Mouse (Mus musculus): ENCODE results near the gene Arl15. TPM values are rescaled to one million over a fixed set of nuclear protein-coding genes. Genes with fewer than 3 reads are reported as not detected.

Gene Arl15
- polyA plus RNA-seq (2014; fragmentation: Nextera tagmentation; extraction: Ambion mirVana), result 8.6 and 9.9 TPM in 2 replicates

GRCm38 (mm10) chr13:113794039-113794704 lies at the start of gene Arl15:
Gene Arl15, plus strand, starts transcription at chr13:113794505.
- Histone ChIP-seq H3K27ac (ENCODE audit: low read depth) (peak within 1 kb of the TSS; percentile 88), H3K9me3 (ENCODE audit: control insufficient read depth, low read length) (no peaks in the 10 kb centered on the region), H3K36me3 (ENCODE audit: control insufficient read depth, insufficient read depth, low read length) (no peaks in the 10 kb centered on the region), H3K4me1 (replicated peaks; ENCODE audit: control insufficient read depth, insufficient read depth, low read length) (peaks cover 13% of the 10 kb centered on the region; the same call in 1 of the 2 replicates), H3K27me3 (replicated peaks; ENCODE audit: control insufficient read depth, insufficient read depth, low read length) (no peaks in the 10 kb centered on the region), H3K9ac (ENCODE audit: low read length) (peak within 1 kb of the TSS; percentile 92), H3K4me2 (ENCODE audit: low read length) (peak within 1 kb of the TSS; percentile 78), H3K4me3 (ENCODE audit: low read depth, low read length) (peak within 1 kb of the TSS; percentile 87)
- under 1% methylated on average over 39 of the region's 49 CpGs for whole genome bisulfite sequencing
- ATAC-seq (replicated peaks; ENCODE audit: low FRiP score, low TSS enrichment, low read depth) (peak; percentile 99), DNase-seq (ENCODE audit: low spot score) (peak; percentile 99)

GRCm38 (mm10) chr13:113745301-113745700 lies 49.0 kb upstream of the Arl15 start:
- DNase-seq (ENCODE audit: low spot score), result no peak
- ATAC-seq (replicated peaks; ENCODE audit: low FRiP score, low TSS enrichment, low read depth), result no peak
- Histone ChIP-seq H3K9me3 (ENCODE audit: control insufficient read depth, low read length) (no peaks in the 10 kb centered on the region), H3K9ac (ENCODE audit: low read length) (no peak overlapping the region), H3K4me1 (replicated peaks; ENCODE audit: control insufficient read depth, insufficient read depth, low read length) (no peaks in the 10 kb centered on the region), H3K27ac (ENCODE audit: low read depth) (no peak overlapping the region), H3K36me3 (ENCODE audit: control insufficient read depth, insufficient read depth, low read length) (no peaks in the 10 kb centered on the region), H3K27me3 (replicated peaks; ENCODE audit: control insufficient read depth, insufficient read depth, low read length) (no peaks in the 10 kb centered on the region), H3K4me3 (ENCODE audit: low read depth, low read length) (no peak overlapping the region), H3K4me2 (ENCODE audit: low read length) (no peak overlapping the region)
- 55% methylated on average over 2 of the region's 2 CpGs for WGBS

- Histone ChIP-seq H3K4me3 (ENCODE audit: low read depth, low read length) (no peak overlapping the region), H3K4me2 (ENCODE audit: low read length) (no peak overlapping the region), H3K36me3 (ENCODE audit: control insufficient read depth, insufficient read depth, low read length) (no peaks in the 10 kb centered on the region), H3K27ac (ENCODE audit: low read depth) (no peak overlapping the region), H3K9ac (ENCODE audit: low read length) (no peak overlapping the region), H3K9me3 (ENCODE audit: control insufficient read depth, low read length) (no peaks in the 10 kb centered on the region), H3K4me1 (replicated peaks; ENCODE audit: control insufficient read depth, insufficient read depth, low read length) (no peaks in the 10 kb centered on the region), H3K27me3 (replicated peaks; ENCODE audit: control insufficient read depth, insufficient read depth, low read length) (no peaks in the 10 kb centered on the region)
- ATAC-seq (replicated peaks; ENCODE audit: low FRiP score, low TSS enrichment, low read depth) (no peak), DNase-seq (ENCODE audit: low spot score) (no peak)
- WGBS, result 56% methylated on average over 5 of the region's 5 CpGs
These were observed 43.5 kb upstream of the Arl15 start for GRCm38 (mm10) chr13:113750766-113751165.

GRCm38 (mm10) chr13:113754731-113755689 lies 39.3 kb upstream of the Arl15 start:
- DNase-seq (ENCODE audit: low spot score) (no peak), ATAC-seq (replicated peaks; ENCODE audit: low FRiP score, low TSS enrichment, low read depth) (no peak; the same call in 1 of the 2 replicates)
- no peaks in the 10 kb centered on the region for H3K27me3 ChIP-seq (replicated peaks; ENCODE audit: control insufficient read depth, insufficient read depth, low read length)
- H3K4me1 ChIP-seq (replicated peaks; ENCODE audit: control insufficient read depth, insufficient read depth, low read length), result no peaks in the 10 kb centered on the region
- H3K9me3 ChIP-seq (ENCODE audit: control insufficient read depth, low read length), result no peaks in the 10 kb centered on the region
- no peak overlapping the region for H3K9ac ChIP-seq (ENCODE audit: low read length)
- H3K4me2 ChIP-seq (ENCODE audit: low read length), result no peak overlapping the region
- WGBS, result 58% methylated on average over 9 of the region's 9 CpGs
- peak overlapping the region; percentile 3; the same call in 1 of the 2 replicates for H3K27ac ChIP-seq (ENCODE audit: low read depth)
- no peaks in the 10 kb centered on the region for H3K36me3 ChIP-seq (ENCODE audit: control insufficient read depth, insufficient read depth, low read length)
- H3K4me3 ChIP-seq (ENCODE audit: low read depth, low read length), result no peak overlapping the region

- Histone ChIP-seq H3K9ac (ENCODE audit: low read length) (no peak overlapping the region), H3K4me2 (ENCODE audit: low read length) (no peak overlapping the region), H3K9me3 (ENCODE audit: control insufficient read depth, low read length) (no peaks in the 10 kb centered on the region), H3K27ac (ENCODE audit: low read depth) (no peak overlapping the region), H3K27me3 (replicated peaks; ENCODE audit: control insufficient read depth, insufficient read depth, low read length) (no peaks in the 10 kb centered on the region), H3K4me3 (ENCODE audit: low read depth, low read length) (no peak overlapping the region), H3K4me1 (replicated peaks; ENCODE audit: control insufficient read depth, insufficient read depth, low read length) (no peaks in the 10 kb centered on the region), H3K36me3 (ENCODE audit: control insufficient read depth, insufficient read depth, low read length) (no peaks in the 10 kb centered on the region)
- ATAC-seq (replicated peaks; ENCODE audit: low FRiP score, low TSS enrichment, low read depth), result no peak
- 61% methylated on average over 6 of the region's 6 CpGs for WGBS
- no peak for DNase-seq (ENCODE audit: low spot score)
These were observed 38.5 kb upstream of the Arl15 start for GRCm38 (mm10) chr13:113755779-113756178.

GRCm38 (mm10) chr13:113761717-113762116 lies 32.6 kb upstream of the Arl15 start:
- Histone ChIP-seq H3K27me3 (replicated peaks; ENCODE audit: control insufficient read depth, insufficient read depth, low read length) (no peaks in the 10 kb centered on the region), H3K27ac (ENCODE audit: low read depth) (no peak overlapping the region), H3K4me3 (ENCODE audit: low read depth, low read length) (no peak overlapping the region), H3K4me2 (ENCODE audit: low read length) (no peak overlapping the region), H3K4me1 (replicated peaks; ENCODE audit: control insufficient read depth, insufficient read depth, low read length) (no peaks in the 10 kb centered on the region), H3K36me3 (ENCODE audit: control insufficient read depth, insufficient read depth, low read length) (no peaks in the 10 kb centered on the region), H3K9ac (ENCODE audit: low read length) (no peak overlapping the region), H3K9me3 (ENCODE audit: control insufficient read depth, low read length) (no peaks in the 10 kb centered on the region)
- no peak for ATAC-seq (replicated peaks; ENCODE audit: low FRiP score, low TSS enrichment, low read depth)
- DNase-seq (ENCODE audit: low spot score), result no peak
- WGBS, result 94% methylated on average over 11 of the region's 11 CpGs

- Histone ChIP-seq H3K4me3 (ENCODE audit: low read depth, low read length) (no peak overlapping the region), H3K9me3 (ENCODE audit: control insufficient read depth, low read length) (no peaks in the 10 kb centered on the region), H3K4me1 (replicated peaks; ENCODE audit: control insufficient read depth, insufficient read depth, low read length) (no peaks in the 10 kb centered on the region), H3K9ac (ENCODE audit: low read length) (no peak overlapping the region), H3K36me3 (ENCODE audit: control insufficient read depth, insufficient read depth, low read length) (no peaks in the 10 kb centered on the region), H3K27me3 (replicated peaks; ENCODE audit: control insufficient read depth, insufficient read depth, low read length) (no peaks in the 10 kb centered on the region), H3K27ac (ENCODE audit: low read depth) (no peak overlapping the region), H3K4me2 (ENCODE audit: low read length) (no peak overlapping the region)
- ATAC-seq (replicated peaks; ENCODE audit: low FRiP score, low TSS enrichment, low read depth) (no peak), DNase-seq (ENCODE audit: low spot score) (no peak)
- WGBS, result 83% methylated on average over 14 of the region's 14 CpGs
These were observed 31.4 kb upstream of the Arl15 start for GRCm38 (mm10) chr13:113762766-113763516.

- Histone ChIP-seq H3K9me3 (ENCODE audit: control insufficient read depth, low read length) (no peaks in the 10 kb centered on the region), H3K36me3 (ENCODE audit: control insufficient read depth, insufficient read depth, low read length) (no peaks in the 10 kb centered on the region), H3K4me2 (ENCODE audit: low read length) (no peak overlapping the region), H3K27me3 (replicated peaks; ENCODE audit: control insufficient read depth, insufficient read depth, low read length) (no peaks in the 10 kb centered on the region), H3K4me1 (replicated peaks; ENCODE audit: control insufficient read depth, insufficient read depth, low read length) (no peaks in the 10 kb centered on the region), H3K4me3 (ENCODE audit: low read depth, low read length) (no peak overlapping the region), H3K9ac (ENCODE audit: low read length) (no peak overlapping the region), H3K27ac (ENCODE audit: low read depth) (no peak overlapping the region)
- DNase-seq (ENCODE audit: low spot score), result no peak
- WGBS, result 44% methylated on average over 3 of the region's 3 CpGs
- no peak for ATAC-seq (replicated peaks; ENCODE audit: low FRiP score, low TSS enrichment, low read depth)
These were observed 28.9 kb upstream of the Arl15 start for GRCm38 (mm10) chr13:113765411-113765810.

Data from intestine, embryonic 14.5 days (tissue).